Mouse (Mus musculus): ENCODE measurements at regions not wholly inside any gene's neighbourhood (a gene's known extent, or its start where the extent isn't known, plus 50 kb on each side); places are given as distances from the start of the nearest gene placed in this dataset.

GRCm38 (mm10) chr13:111193919-111194318, 60.9 kb upstream of the Actbl2 start:
- WGBS = 77% methylated on average over 2 of the region's 2 CpGs
- H3K36me3 ChIP-seq (ENCODE audit: control insufficient read depth, insufficient read depth, low read length) = no peaks in the 10 kb centered on the region
- H3K4me1 ChIP-seq (ENCODE audit: control insufficient read depth, insufficient read depth, low read length) = no peaks in the 10 kb centered on the region
- no peak overlapping the region for H3K9ac ChIP-seq (ENCODE audit: low read length)
- H3K27ac ChIP-seq (ENCODE audit: low read depth, low read length) = no peak overlapping the region
- ATAC-seq (ENCODE audit: low FRiP score) = no peak
- no peak overlapping the region for H3K4me2 ChIP-seq
- H3K4me3 ChIP-seq (ENCODE audit: low read depth, low read length) = no peak overlapping the region
- H3K9me3 ChIP-seq (ENCODE audit: control insufficient read depth, low read length) = no peaks in the 10 kb centered on the region
- DNase-seq (ENCODE audit: low spot score, missing footprints) = no peak
- H3K27me3 ChIP-seq (ENCODE audit: control insufficient read depth, insufficient read depth, low read length) = no peaks in the 10 kb centered on the region

DNA sequence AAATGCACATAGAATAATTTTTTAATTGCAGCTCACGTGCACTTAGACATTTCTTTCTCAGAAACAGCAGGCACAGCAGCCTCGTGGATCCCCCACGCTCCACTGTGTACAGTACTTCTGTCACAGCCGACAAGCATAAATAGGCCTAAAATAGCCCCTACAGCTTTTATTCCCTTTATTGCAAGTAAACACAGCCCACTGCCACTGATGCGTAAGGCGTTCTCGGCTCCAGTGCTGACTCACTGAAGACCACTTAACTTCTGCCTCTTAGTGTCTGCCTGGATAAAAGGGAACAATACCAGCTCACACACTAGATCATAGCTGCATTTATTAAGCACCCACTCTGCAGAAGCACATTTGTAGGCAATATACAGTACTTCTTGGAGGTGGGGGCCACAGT, 60.5 kb upstream of the Actbl2 start:
- no peaks in the 10 kb centered on the region for H3K4me1 ChIP-seq (ENCODE audit: control insufficient read depth, insufficient read depth, low read length)
- H3K4me3 ChIP-seq (ENCODE audit: low read depth, low read length) = no peak overlapping the region
- H3K9me3 ChIP-seq (ENCODE audit: control insufficient read depth, low read length) = no peaks in the 10 kb centered on the region
- no peak overlapping the region for H3K9ac ChIP-seq (ENCODE audit: low read length)
- no peak for ATAC-seq (ENCODE audit: low FRiP score)
- 87% methylated on average over 7 of the region's 7 CpGs for WGBS
- no peak overlapping the region for H3K27ac ChIP-seq (ENCODE audit: low read depth, low read length)
- H3K27me3 ChIP-seq (ENCODE audit: control insufficient read depth, insufficient read depth, low read length) = no peaks in the 10 kb centered on the region
- DNase-seq (ENCODE audit: low spot score, missing footprints) = no peak
- H3K4me2 ChIP-seq = no peak overlapping the region
- H3K36me3 ChIP-seq (ENCODE audit: control insufficient read depth, insufficient read depth, low read length) = no peaks in the 10 kb centered on the region

DNA sequence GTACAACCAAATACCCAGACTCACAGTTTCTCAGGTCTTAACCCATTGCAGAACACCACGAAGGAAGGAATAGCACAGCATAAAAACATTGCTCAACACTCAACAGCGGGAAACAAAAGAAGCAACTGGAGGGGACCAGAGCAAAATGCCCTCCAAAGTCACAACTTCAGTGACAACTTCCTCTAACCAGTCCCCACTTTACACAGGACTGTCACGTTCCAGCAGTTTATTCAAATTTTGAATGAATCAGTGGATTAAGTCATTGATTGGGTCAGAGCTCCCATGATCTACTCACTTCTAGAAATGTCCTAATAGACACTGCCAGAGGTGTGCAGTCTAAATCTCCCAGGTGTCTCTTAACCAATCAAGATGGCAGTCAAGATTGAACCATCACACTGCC, 53.3 kb upstream of the Actbl2 start:
- no peak overlapping the region for H3K27ac ChIP-seq (ENCODE audit: low read depth, low read length)
- no peaks in the 10 kb centered on the region for H3K36me3 ChIP-seq (ENCODE audit: control insufficient read depth, insufficient read depth, low read length)
- no peaks in the 10 kb centered on the region for H3K4me1 ChIP-seq (ENCODE audit: control insufficient read depth, insufficient read depth, low read length)
- H3K4me2 ChIP-seq = no peak overlapping the region
- WGBS = 81% methylated on average over 3 of the region's 3 CpGs
- ATAC-seq (ENCODE audit: low FRiP score) = no peak
- no peaks in the 10 kb centered on the region for H3K9me3 ChIP-seq (ENCODE audit: control insufficient read depth, low read length)
- H3K9ac ChIP-seq (ENCODE audit: low read length) = no peak overlapping the region
- DNase-seq (ENCODE audit: low spot score, missing footprints) = no peak
- H3K27me3 ChIP-seq (ENCODE audit: control insufficient read depth, insufficient read depth, low read length) = no peaks in the 10 kb centered on the region
- no peak overlapping the region for H3K4me3 ChIP-seq (ENCODE audit: low read depth, low read length)

- no peak overlapping the region for H3K9ac ChIP-seq (ENCODE audit: low read length)
- no peaks in the 10 kb centered on the region for H3K27me3 ChIP-seq (ENCODE audit: control insufficient read depth, insufficient read depth, low read length)
- H3K27ac ChIP-seq (ENCODE audit: low read depth, low read length) = no peak overlapping the region
- 83% methylated on average over 11 of the region's 11 CpGs for WGBS
- ATAC-seq (ENCODE audit: low FRiP score) (no peak), DNase-seq (ENCODE audit: low spot score, missing footprints) (peak; percentile 47)
- H3K4me3 ChIP-seq (ENCODE audit: low read depth, low read length) = no peak overlapping the region
- H3K4me2 ChIP-seq = no peak overlapping the region
- no peaks in the 10 kb centered on the region for H3K4me1 ChIP-seq (ENCODE audit: control insufficient read depth, insufficient read depth, low read length)
- H3K9me3 ChIP-seq (ENCODE audit: control insufficient read depth, low read length) = no peaks in the 10 kb centered on the region
- no peaks in the 10 kb centered on the region for H3K36me3 ChIP-seq (ENCODE audit: control insufficient read depth, insufficient read depth, low read length)
Measured at GRCm38 (mm10) chr13:111204580-111205285, 50.1 kb upstream of the Actbl2 start.

Data from midbrain, embryonic 11.5 days (tissue).